Mouse (Mus musculus): ENCODE data around the gene Ikzf2. TPM values are rescaled to one million over a fixed set of nuclear protein-coding genes. Genes with fewer than 3 reads are reported as not detected.

Ikzf2 gene
- total and polyA plus RNA-seq, 2 experiments from 2014 or later = 1.8 to 7.3 TPM

- no peak overlapping the region for H3K4me3 ChIP-seq (ENCODE audit: low read depth, low read length)
- ATAC-seq (no peak), DNase-seq (no peak)
- no peak overlapping the region for H3K9ac ChIP-seq
- H3K27ac ChIP-seq (ENCODE audit: low read depth, low read length) = no peak overlapping the region
- H3K9me3 ChIP-seq (ENCODE audit: low read length) = no peaks in the 10 kb centered on the region
- H3K27me3 ChIP-seq (ENCODE audit: insufficient read depth, low read length) = no peaks in the 10 kb centered on the region
- no peaks in the 10 kb centered on the region for H3K36me3 ChIP-seq (ENCODE audit: insufficient read depth)
- 93% methylated on average over 5 of the region's 5 CpGs for WGBS
- H3K4me2 ChIP-seq (ENCODE audit: low read depth) = no peak overlapping the region
- no peak for TF ChIP-seq CTCF (IDR thresholded peaks at IDR 0.05; ENCODE audit: low read depth)
- H3K4me1 ChIP-seq (ENCODE audit: insufficient read depth) = no peaks in the 10 kb centered on the region
These were observed 102.9 kb downstream of the Ikzf2 start for GRCm38 (mm10) chr1:69583932-69584659.

GRCm38 (mm10) chr1:69578917-69579316 lies 108.1 kb downstream of the Ikzf2 start:
- TF ChIP-seq CTCF (IDR thresholded peaks at IDR 0.05; ENCODE audit: low read depth) = no peak
- Histone ChIP-seq H3K4me2 (ENCODE audit: low read depth) (no peak overlapping the region), H3K9ac (no peak overlapping the region), H3K9me3 (ENCODE audit: low read length) (no peaks in the 10 kb centered on the region), H3K4me1 (ENCODE audit: insufficient read depth) (no peaks in the 10 kb centered on the region), H3K36me3 (ENCODE audit: insufficient read depth) (no peaks in the 10 kb centered on the region), H3K27ac (ENCODE audit: low read depth, low read length) (no peak overlapping the region), H3K27me3 (ENCODE audit: insufficient read depth, low read length) (no peaks in the 10 kb centered on the region), H3K4me3 (ENCODE audit: low read depth, low read length) (no peak overlapping the region)
- ATAC-seq = no peak
- DNase-seq = no peak
- 90% methylated on average over 4 of the region's 4 CpGs for whole genome bisulfite sequencing

GRCm38 (mm10) chr1:69559443-69560090 lies 127.5 kb downstream of the Ikzf2 start:
- Histone ChIP-seq H3K4me1 (ENCODE audit: insufficient read depth) (no peaks in the 10 kb centered on the region), H3K36me3 (ENCODE audit: insufficient read depth) (no peaks in the 10 kb centered on the region), H3K4me2 (ENCODE audit: low read depth) (no peak overlapping the region), H3K9ac (no peak overlapping the region), H3K27me3 (ENCODE audit: insufficient read depth, low read length) (no peaks in the 10 kb centered on the region), H3K27ac (ENCODE audit: low read depth, low read length) (no peak overlapping the region), H3K9me3 (ENCODE audit: low read length) (no peaks in the 10 kb centered on the region), H3K4me3 (ENCODE audit: low read depth, low read length) (no peak overlapping the region)
- DNase-seq (no peak), ATAC-seq (no peak)
- no peak for TF ChIP-seq CTCF (IDR thresholded peaks at IDR 0.05; ENCODE audit: low read depth)
- 88% methylated on average over 5 of the region's 5 CpGs for WGBS

- WGBS = 90% methylated on average over 5 of the region's 5 CpGs
- no peak for TF ChIP-seq CTCF (IDR thresholded peaks at IDR 0.05; ENCODE audit: low read depth)
- no peak overlapping the region for H3K4me3 ChIP-seq (ENCODE audit: low read depth, low read length)
- H3K9me3 ChIP-seq (ENCODE audit: low read length) = no peaks in the 10 kb centered on the region
- H3K36me3 ChIP-seq (ENCODE audit: insufficient read depth) = no peaks in the 10 kb centered on the region
- no peak for DNase-seq
- no peak overlapping the region for H3K27ac ChIP-seq (ENCODE audit: low read depth, low read length)
- H3K27me3 ChIP-seq (ENCODE audit: insufficient read depth, low read length) = no peaks in the 10 kb centered on the region
- ATAC-seq = no peak
- H3K9ac ChIP-seq = no peak overlapping the region
- no peak overlapping the region for H3K4me2 ChIP-seq (ENCODE audit: low read depth)
- no peaks in the 10 kb centered on the region for H3K4me1 ChIP-seq (ENCODE audit: insufficient read depth)
These were observed 131.4 kb downstream of the Ikzf2 start for GRCm38 (mm10) chr1:69555636-69556151.

DNA sequence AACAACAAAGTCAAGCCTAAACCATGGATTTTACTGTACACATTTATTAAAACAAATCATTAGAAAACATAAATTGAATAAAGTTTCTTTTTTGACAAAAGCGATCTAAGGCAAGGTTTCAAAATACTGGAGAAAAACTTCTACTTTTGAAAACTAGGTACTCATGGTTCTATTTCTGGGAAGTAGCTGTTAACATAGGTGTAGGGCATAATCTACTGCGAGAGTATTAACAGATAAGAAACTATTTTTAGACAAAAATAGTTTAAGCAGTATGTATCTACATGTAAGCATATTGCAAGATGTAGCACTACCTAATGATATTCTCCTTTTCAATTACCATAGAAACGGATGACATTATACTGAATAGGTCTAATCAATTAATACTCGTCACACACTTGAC lies 137.1 kb downstream of the Ikzf2 start:
- no peaks in the 10 kb centered on the region for H3K9me3 ChIP-seq (ENCODE audit: low read length)
- DNase-seq (no peak), ATAC-seq (no peak)
- no peaks in the 10 kb centered on the region for H3K36me3 ChIP-seq (ENCODE audit: insufficient read depth)
- H3K4me1 ChIP-seq (ENCODE audit: insufficient read depth) = no peaks in the 10 kb centered on the region
- no peak for TF ChIP-seq CTCF (IDR thresholded peaks at IDR 0.05; ENCODE audit: low read depth)
- H3K4me3 ChIP-seq (ENCODE audit: low read depth, low read length) = no peak overlapping the region
- H3K27me3 ChIP-seq (ENCODE audit: insufficient read depth, low read length) = no peaks in the 10 kb centered on the region
- H3K4me2 ChIP-seq (ENCODE audit: low read depth) = no peak overlapping the region
- H3K9ac ChIP-seq = no peak overlapping the region
- 88% methylated on average over 4 of the region's 4 CpGs for WGBS
- no peak overlapping the region for H3K27ac ChIP-seq (ENCODE audit: low read depth, low read length)

GRCm38 (mm10) chr1:69545885-69546253 lies 141.2 kb downstream of the Ikzf2 start:
- no peaks in the 10 kb centered on the region for H3K4me1 ChIP-seq (ENCODE audit: insufficient read depth)
- H3K27me3 ChIP-seq (ENCODE audit: insufficient read depth, low read length) = no peaks in the 10 kb centered on the region
- no peak overlapping the region for H3K4me2 ChIP-seq (ENCODE audit: low read depth)
- no peak for TF ChIP-seq CTCF (IDR thresholded peaks at IDR 0.05; ENCODE audit: low read depth)
- no peak for DNase-seq
- no peaks in the 10 kb centered on the region for H3K36me3 ChIP-seq (ENCODE audit: insufficient read depth)
- H3K27ac ChIP-seq (ENCODE audit: low read depth, low read length) = no peak overlapping the region
- no peak overlapping the region for H3K9ac ChIP-seq
- no peaks in the 10 kb centered on the region for H3K9me3 ChIP-seq (ENCODE audit: low read length)
- WGBS = 93% methylated on average over 1 of the region's 1 CpGs
- ATAC-seq = no peak
- H3K4me3 ChIP-seq (ENCODE audit: low read depth, low read length) = no peak overlapping the region

DNA sequence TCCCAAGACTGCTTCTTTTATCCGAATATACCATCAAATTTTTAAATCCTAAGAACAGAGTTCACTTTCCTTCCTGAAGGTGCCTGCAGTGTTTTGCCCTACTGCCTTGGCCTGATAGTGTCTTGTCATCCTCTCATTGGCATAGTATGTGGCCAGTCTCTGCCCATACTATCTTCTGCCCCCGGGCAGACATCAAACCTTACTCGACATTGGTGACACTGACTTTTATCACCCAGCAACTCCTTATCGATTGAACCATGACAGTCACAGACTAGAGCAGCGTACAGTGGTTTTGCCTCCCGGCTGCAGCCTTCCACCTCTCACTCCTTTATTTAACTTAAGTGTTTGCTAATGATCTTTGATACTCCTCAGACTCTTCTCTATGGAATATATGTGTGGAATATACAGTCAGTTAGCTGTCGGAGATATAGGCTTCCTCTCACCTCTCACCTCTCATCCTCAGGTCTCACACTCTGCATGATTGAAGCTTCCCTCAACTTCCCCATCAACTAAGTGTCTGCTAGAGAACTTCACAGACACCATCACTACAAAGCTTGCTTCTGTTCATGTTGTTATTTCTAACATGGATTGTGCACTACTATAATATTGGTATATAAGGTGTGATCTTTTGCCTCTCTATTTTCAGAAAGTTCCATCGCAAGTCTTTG lies 141.7 kb downstream of the Ikzf2 start:
- H3K36me3 ChIP-seq (ENCODE audit: insufficient read depth) = no peaks in the 10 kb centered on the region
- DNase-seq (no peak), ATAC-seq (no peak)
- 96% methylated on average over 8 of the region's 8 CpGs for WGBS
- no peak overlapping the region for H3K4me2 ChIP-seq (ENCODE audit: low read depth)
- H3K27ac ChIP-seq (ENCODE audit: low read depth, low read length) = no peak overlapping the region
- no peak for TF ChIP-seq CTCF (IDR thresholded peaks at IDR 0.05; ENCODE audit: low read depth)
- no peaks in the 10 kb centered on the region for H3K27me3 ChIP-seq (ENCODE audit: insufficient read depth, low read length)
- H3K4me3 ChIP-seq (ENCODE audit: low read depth, low read length) = no peak overlapping the region
- H3K4me1 ChIP-seq (ENCODE audit: insufficient read depth) = no peaks in the 10 kb centered on the region
- H3K9me3 ChIP-seq (ENCODE audit: low read length) = no peaks in the 10 kb centered on the region
- no peak overlapping the region for H3K9ac ChIP-seq

Measured in forebrain, postnatal 0 days (tissue).